Mouse (Mus musculus): ENCODE data around the gene Ric8b.
A peak's percentile ranks its signal among the peaks of the same experiment; 100 is the strongest.

Ric8b gene

GRCm38 (mm10) chr10:84916810-84917730 is at the start of gene Ric8b:
Gene Ric8b (plus strand): TSS chr10:84917616.
- DNase-seq (ENCODE audit: low read depth in 1 of 2, low spot score in 2 of 2): peak; percentile 87 to 92

GRCm38 (mm10) chr10:84871285-84871684 is 46.1 kb upstream of the Ric8b start:
- no peak for DNase-seq (ENCODE audit: low read depth in 1 of 2, low spot score in 2 of 2)

- DNase-seq (ENCODE audit: low read depth in 1 of 2, low spot score in 2 of 2): no peak
Observed at GRCm38 (mm10) chr10:84871921-84872320, 45.5 kb upstream of the Ric8b start.

- no peak for DNase-seq (ENCODE audit: low read depth in 1 of 2, low spot score in 2 of 2)
Observed at GRCm38 (mm10) chr10:84879823-84880571, 37.4 kb upstream of the Ric8b start.

DNA sequence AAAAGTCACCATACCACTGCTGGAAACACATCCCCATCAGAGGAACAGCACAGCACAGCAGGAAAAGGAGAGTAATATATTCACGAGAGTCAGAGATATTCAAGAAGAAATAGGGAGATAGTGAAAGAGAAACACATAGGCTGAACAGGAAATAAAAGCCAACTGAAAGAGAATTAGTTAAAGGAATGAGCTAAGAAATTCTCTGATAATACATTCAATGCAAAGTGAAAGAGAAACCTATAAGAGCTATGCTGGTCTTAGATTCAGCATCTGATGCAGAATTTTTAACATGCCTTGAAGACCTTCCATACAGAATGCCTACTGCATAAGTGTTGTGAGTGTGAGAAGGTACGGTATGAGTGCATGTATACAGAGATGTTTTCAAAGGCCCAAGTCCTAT is 34.9 kb upstream of the Ric8b start:
- no peak for DNase-seq (ENCODE audit: low read depth in 1 of 2, low spot score in 2 of 2)

- DNase-seq (ENCODE audit: low read depth in 1 of 2, low spot score in 2 of 2): no peak
Observed at GRCm38 (mm10) chr10:84885341-84885884, 32.0 kb upstream of the Ric8b start.

- DNase-seq (ENCODE audit: low read depth in 1 of 2, low spot score in 2 of 2): no peak
Observed at GRCm38 (mm10) chr10:84886221-84886627, 31.2 kb upstream of the Ric8b start.

DNA sequence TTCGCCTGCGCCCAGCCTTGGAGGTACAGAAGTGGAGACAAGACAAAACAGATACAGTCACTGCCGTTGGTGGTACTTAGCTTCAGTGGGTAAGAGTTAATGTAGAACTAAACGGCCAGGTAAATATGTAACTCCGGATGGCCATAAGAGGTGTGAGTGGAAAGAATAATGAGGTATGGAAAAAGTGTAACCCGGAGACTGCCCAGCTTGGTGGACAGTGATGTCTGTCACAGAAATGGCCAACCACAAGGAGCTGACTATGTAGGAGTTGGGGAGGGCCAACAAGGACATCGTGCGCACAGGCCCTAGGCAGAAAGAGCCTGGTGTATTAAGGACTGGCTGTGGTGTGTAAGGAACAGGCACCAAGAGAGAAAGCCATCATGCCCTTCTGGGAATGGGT is 30.6 kb upstream of the Ric8b start:
- DNase-seq (ENCODE audit: low read depth in 1 of 2, low spot score in 2 of 2): no peak

DNA sequence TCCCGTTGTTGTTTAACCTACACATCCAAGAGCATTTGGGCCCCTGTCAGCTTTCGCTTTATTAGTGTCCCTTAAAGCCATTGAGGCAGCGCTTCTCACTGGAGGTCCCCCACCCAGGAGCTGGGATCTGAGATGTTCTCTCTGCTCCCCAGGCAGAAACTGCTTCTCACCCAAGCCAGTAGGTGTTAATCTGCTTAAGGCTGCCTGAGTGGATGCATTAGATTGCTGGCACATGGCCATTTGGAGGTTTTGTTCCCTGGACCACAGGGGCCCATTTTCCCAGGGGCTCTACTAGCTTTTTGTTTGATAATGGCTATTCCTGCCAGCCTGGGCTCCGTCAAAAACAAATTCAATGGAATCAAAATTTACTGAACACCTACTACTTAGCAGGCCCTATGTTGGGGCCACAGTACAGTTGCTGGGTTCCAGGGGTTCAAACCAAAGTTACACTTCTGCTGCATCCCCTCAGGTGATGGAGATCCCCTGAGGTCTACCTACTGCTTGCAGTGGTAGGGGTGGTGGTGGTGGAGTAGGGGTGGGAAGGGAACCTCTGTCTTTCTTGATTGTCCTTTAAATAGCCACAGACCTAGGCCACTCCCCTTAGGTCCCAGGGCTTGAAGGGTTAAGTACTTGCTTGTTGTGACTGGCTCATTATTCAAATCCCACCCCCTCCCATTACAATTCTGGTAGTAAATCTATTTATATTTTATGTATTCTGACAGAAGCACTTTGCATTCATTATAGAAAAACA is 28.1 kb upstream of the Ric8b start:
- DNase-seq (ENCODE audit: low read depth in 1 of 2, low spot score in 2 of 2): no peak

DNA sequence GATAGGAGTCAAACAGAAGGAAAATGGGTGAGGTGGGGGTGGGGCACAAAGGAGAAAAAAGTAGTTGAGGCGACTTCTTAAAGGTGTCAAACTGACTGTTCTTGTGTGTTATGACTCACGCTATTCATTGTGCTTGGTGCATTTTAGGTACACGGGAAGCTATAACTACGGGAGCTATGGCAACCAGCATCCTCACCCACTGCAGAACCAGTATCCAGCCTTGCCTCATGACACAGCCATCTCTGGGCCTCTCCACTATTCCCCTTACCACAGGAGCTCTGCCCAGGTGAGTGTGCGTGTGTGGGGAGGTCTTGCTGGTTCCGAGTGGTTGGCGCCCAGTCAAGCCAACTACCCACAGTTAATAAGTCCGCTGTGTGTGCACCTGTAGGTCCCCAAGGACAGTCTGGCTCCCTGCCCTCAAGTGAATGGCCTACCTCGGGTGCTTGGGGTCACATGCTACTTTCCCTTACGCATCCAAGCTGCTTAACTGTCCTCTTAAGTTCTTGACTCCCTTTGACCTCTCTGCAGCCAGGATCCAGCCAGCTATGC is 21.5 kb upstream of the Ric8b start:
- DNase-seq (ENCODE audit: low read depth in 1 of 2, low spot score in 2 of 2): no peak

GRCm38 (mm10) chr10:84896941-84897930 is 20.2 kb upstream of the Ric8b start:
- DNase-seq (ENCODE audit: low read depth in 1 of 2, low spot score in 2 of 2): no peak

DNA sequence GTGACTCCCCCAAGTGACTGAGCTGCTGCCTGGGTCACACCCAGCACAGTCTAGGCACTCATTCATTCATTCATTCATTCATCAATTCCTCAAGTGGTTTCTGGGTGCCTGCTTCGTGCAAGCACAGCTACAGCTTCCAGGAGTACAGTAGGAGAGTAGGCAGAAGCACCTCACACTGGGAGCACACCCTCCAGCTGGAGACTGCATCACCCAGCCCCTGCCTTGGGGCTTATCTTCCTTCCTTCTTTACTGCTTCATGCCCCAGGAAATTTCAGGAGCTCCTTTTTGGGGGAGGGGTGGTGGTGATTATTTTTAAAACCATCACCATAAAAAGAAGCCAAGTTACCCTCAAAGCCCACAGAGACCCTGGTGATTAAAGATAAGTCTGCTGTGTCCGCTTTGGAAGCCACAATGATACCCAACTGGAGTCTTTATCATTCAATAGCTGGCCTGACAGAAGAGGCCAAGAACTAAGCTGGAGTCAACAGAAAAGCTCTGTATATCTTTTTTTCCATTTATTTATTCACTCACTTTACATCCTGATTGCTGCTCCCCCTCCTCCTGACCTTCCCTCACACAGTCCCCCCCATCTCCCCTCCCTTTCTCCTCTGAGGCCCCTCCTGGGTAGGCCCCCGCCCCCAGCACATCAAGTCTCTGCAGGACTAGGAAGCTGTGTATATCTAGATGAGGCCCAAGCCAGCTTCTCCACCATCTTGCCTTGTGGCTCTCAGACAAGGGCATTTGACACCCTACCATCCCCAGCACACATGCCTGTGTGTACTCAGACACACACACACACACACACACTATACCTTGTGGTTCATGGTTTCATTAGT is 19.1 kb upstream of the Ric8b start:
- no peak for DNase-seq (ENCODE audit: low read depth in 1 of 2, low spot score in 2 of 2)

- DNase-seq (ENCODE audit: low read depth in 1 of 2, low spot score in 2 of 2): no peak
Observed at GRCm38 (mm10) chr10:84901676-84902075, 15.7 kb upstream of the Ric8b start.

- no peak for DNase-seq (ENCODE audit: low read depth in 1 of 2, low spot score in 2 of 2)
Observed at GRCm38 (mm10) chr10:84902213-84902612, 15.2 kb upstream of the Ric8b start.

GRCm38 (mm10) chr10:84903307-84903706 is 14.1 kb upstream of the Ric8b start:
- no peak for DNase-seq (ENCODE audit: low read depth in 1 of 2, low spot score in 2 of 2)

DNA sequence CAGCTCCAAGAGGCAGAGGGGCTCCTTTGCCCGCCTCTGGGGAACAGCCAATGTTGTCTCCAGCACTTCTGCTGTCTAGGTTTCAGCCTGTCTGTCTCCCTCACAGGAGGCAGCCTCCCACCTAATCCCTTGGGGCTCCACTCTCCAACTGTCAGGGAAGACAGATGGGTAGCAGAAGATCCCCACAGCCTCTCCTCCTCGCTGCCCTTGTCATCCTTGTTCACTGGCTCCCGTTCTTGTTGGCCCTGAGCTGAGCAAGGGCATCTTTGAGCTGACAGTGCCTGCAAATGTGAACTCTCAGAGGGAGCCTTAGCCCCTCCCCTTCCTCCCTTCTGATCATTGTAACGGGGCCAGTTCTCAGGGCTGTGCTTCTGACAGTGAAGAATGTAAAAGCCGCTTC is 13.7 kb upstream of the Ric8b start:
- DNase-seq (ENCODE audit: low read depth in 1 of 2, low spot score in 2 of 2): no peak

- DNase-seq (ENCODE audit: low read depth in 1 of 2, low spot score in 2 of 2): no peak
Observed at GRCm38 (mm10) chr10:84906895-84907294, 10.5 kb upstream of the Ric8b start.

DNA sequence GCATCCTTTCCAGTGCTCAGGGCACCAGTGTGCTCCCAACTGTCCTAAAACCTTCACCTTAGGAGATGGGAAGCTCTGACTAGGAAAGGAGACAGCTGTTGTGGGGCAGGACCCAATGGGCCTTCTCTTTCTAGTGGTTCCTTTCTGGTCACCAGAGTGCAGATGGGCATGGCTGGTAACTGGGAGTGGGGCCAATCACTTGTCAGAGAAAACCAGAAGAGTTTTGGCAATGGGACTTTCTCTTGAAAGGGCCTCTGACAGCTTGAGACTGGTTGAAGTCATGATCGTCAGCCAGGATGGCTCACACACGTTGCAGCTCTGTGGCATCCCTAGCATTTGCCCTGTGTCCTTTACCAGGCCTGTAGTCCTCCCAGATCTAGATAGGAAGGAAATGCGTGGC is 9.4 kb upstream of the Ric8b start:
- DNase-seq (ENCODE audit: low read depth in 1 of 2, low spot score in 2 of 2): no peak

DNA sequence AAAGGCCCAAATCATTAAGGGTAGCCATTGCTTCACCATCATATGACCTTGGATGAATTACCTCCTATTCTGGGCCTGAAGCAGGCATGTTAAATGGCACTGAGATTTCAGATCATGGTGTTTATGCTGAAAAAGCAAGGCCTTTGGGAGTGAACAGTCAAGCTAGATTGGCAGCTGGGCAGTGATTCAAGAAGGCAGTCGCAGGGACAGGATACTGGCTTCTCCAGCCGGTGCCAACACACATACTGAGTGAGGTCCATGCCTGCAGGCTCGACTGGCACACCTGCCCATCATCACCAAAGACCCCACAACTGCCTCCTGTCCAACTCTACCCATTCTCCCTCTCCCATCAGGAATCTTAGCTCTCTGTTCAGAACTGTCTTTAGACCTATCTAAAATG is 8.9 kb upstream of the Ric8b start:
- DNase-seq (ENCODE audit: low read depth in 1 of 2, low spot score in 2 of 2): no peak
